Mouse (Mus musculus): ENCODE measurements around the gene Cdca5. TPM values are rescaled to one million over a fixed set of nuclear protein-coding genes. Genes with fewer than 3 reads are reported as not detected.
A peak's percentile ranks its signal among the peaks of the same experiment; 100 is the strongest.

Cdca5 gene
- polyA plus RNA-seq, 1 experiment = not detected

GRCm38 (mm10) chr19:6113116-6113515 is 28.3 kb downstream of the Cdca5 start:
- no peak for TF ChIP-seq CTCF (IDR thresholded peaks at IDR 0.05; ENCODE audit: insufficient read depth, low read depth, low read length)
- no peak for TF ChIP-seq POLR2A (IDR thresholded peaks at IDR 0.05; ENCODE audit: insufficient read depth, low read depth, low read length)
- Histone ChIP-seq H3K4me3 (ENCODE audit: insufficient read depth, low read depth, low read length) (no peak overlapping the region), H3K4me1 (ENCODE audit: control insufficient read depth, insufficient read depth, low read length) (peaks cover 10% of the 10 kb centered on the region), H3K27ac (ENCODE audit: insufficient read depth, low read depth, low read length) (no peak overlapping the region)
- 67% methylated on average over 6 of the region's 6 CpGs for WGBS

GRCm38 (mm10) chr19:6116113-6116850 is 31.5 kb downstream of the Cdca5 start:
- no peak for TF ChIP-seq CTCF (IDR thresholded peaks at IDR 0.05; ENCODE audit: insufficient read depth, low read depth, low read length)
- TF ChIP-seq POLR2A (IDR thresholded peaks at IDR 0.05; ENCODE audit: insufficient read depth, low read depth, low read length) = no peak
- 71% methylated on average over 15 of the region's 15 CpGs for WGBS
- H3K27ac ChIP-seq (ENCODE audit: insufficient read depth, low read depth, low read length) = no peak overlapping the region
- H3K4me3 ChIP-seq (ENCODE audit: insufficient read depth, low read depth, low read length) = no peak overlapping the region
- peaks cover 11% of the 10 kb centered on the region for H3K4me1 ChIP-seq (ENCODE audit: control insufficient read depth, insufficient read depth, low read length)

GRCm38 (mm10) chr19:6117346-6117985 is 32.7 kb downstream of the Cdca5 start:
- H3K27ac ChIP-seq (ENCODE audit: insufficient read depth, low read depth, low read length) = peak overlapping the region; percentile 68
- peaks cover 11% of the 10 kb centered on the region for H3K4me1 ChIP-seq (ENCODE audit: control insufficient read depth, insufficient read depth, low read length)
- 4% methylated on average over 32 of the region's 32 CpGs for WGBS
- peak overlapping the region; percentile 89 for H3K4me3 ChIP-seq (ENCODE audit: insufficient read depth, low read depth, low read length)
- TF ChIP-seq CTCF (IDR thresholded peaks at IDR 0.05; ENCODE audit: insufficient read depth, low read depth, low read length) = no peak
- TF ChIP-seq POLR2A (IDR thresholded peaks at IDR 0.05; ENCODE audit: insufficient read depth, low read depth, low read length) = no peak

- Histone ChIP-seq H3K4me1 (ENCODE audit: control insufficient read depth, insufficient read depth, low read length) (peaks cover 11% of the 10 kb centered on the region), H3K27ac (ENCODE audit: insufficient read depth, low read depth, low read length) (peak within 1 kb of the TSS; percentile 68), H3K4me3 (ENCODE audit: insufficient read depth, low read depth, low read length) (peak within 1 kb of the TSS; percentile 89)
- under 1% methylated on average over 77 of the region's 77 CpGs for WGBS
- TF ChIP-seq CTCF (IDR thresholded peaks at IDR 0.05; ENCODE audit: insufficient read depth, low read depth, low read length) (no peak), POLR2A (IDR thresholded peaks at IDR 0.05; ENCODE audit: insufficient read depth, low read depth, low read length) (peak; percentile 38; the same call in 1 of the 2 replicates)
These were observed 33.3 kb downstream of the Cdca5 start, which contains the start of gene Sac3d1 for GRCm38 (mm10) chr19:6117986-6118676. TSS of gene Sac3d1 (minus strand) at chr19:6118650.

- whole genome bisulfite sequencing = 1% methylated on average over 8 of the region's 8 CpGs
- peaks cover 11% of the 10 kb centered on the region for H3K4me1 ChIP-seq (ENCODE audit: control insufficient read depth, insufficient read depth, low read length)
- TF ChIP-seq CTCF (IDR thresholded peaks at IDR 0.05; ENCODE audit: insufficient read depth, low read depth, low read length) (no peak), POLR2A (IDR thresholded peaks at IDR 0.05; ENCODE audit: insufficient read depth, low read depth, low read length) (no peak)
- H3K4me3 ChIP-seq (ENCODE audit: insufficient read depth, low read depth, low read length) = peak overlapping the region; percentile 89
- H3K27ac ChIP-seq (ENCODE audit: insufficient read depth, low read depth, low read length) = peak overlapping the region; percentile 62
These were observed 33.9 kb downstream of the Cdca5 start for GRCm38 (mm10) chr19:6118677-6119185.

GRCm38 (mm10) chr19:6121761-6122160 is 37.0 kb downstream of the Cdca5 start:
- TF ChIP-seq CTCF (IDR thresholded peaks at IDR 0.05; ENCODE audit: insufficient read depth, low read depth, low read length) (no peak), POLR2A (IDR thresholded peaks at IDR 0.05; ENCODE audit: insufficient read depth, low read depth, low read length) (no peak)
- Histone ChIP-seq H3K27ac (ENCODE audit: insufficient read depth, low read depth, low read length) (no peak overlapping the region), H3K4me1 (ENCODE audit: control insufficient read depth, insufficient read depth, low read length) (0 out of 2 replicates have a peak, but pooled peaks cover 5% of the 10 kb centered on the region), H3K4me3 (ENCODE audit: insufficient read depth, low read depth, low read length) (no peak overlapping the region)
- 57% methylated on average over 19 of the region's 19 CpGs for WGBS

DNA sequence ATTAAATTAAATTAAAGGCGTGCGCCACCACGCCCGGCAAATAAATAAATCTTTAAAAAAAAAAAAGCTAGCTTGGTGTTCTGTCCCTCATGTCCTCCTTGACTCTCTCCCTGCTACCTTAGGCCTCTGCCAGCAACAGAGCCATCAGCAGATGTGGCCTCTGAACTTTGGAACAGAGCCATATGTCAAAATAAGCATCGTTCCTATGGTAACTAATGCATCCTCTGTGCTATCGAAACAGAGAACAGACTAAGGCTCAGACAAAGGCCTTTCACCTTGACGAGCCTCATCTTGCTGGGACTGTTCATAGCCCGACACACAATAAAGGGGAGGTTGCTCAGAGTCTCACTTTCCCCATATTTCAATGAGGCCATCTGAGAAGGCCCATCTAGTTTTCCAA is 38.5 kb downstream of the Cdca5 start:
- Histone ChIP-seq H3K4me1 (ENCODE audit: control insufficient read depth, insufficient read depth, low read length) (0 out of 2 replicates have a peak, but pooled peaks cover 2% of the 10 kb centered on the region), H3K4me3 (ENCODE audit: insufficient read depth, low read depth, low read length) (no peak overlapping the region), H3K27ac (ENCODE audit: insufficient read depth, low read depth, low read length) (no peak overlapping the region)
- TF ChIP-seq CTCF (IDR thresholded peaks at IDR 0.05; ENCODE audit: insufficient read depth, low read depth, low read length) = no peak
- TF ChIP-seq POLR2A (IDR thresholded peaks at IDR 0.05; ENCODE audit: insufficient read depth, low read depth, low read length) = no peak
- 64% methylated on average over 8 of the region's 8 CpGs for WGBS

- no peak overlapping the region for H3K4me3 ChIP-seq (ENCODE audit: insufficient read depth, low read depth, low read length)
- no peaks in the 10 kb centered on the region for H3K4me1 ChIP-seq (ENCODE audit: control insufficient read depth, insufficient read depth, low read length)
- WGBS = 67% methylated on average over 2 of the region's 2 CpGs
- no peak overlapping the region for H3K27ac ChIP-seq (ENCODE audit: insufficient read depth, low read depth, low read length)
- no peak for TF ChIP-seq POLR2A (IDR thresholded peaks at IDR 0.05; ENCODE audit: insufficient read depth, low read depth, low read length)
These were observed 40.1 kb downstream of the Cdca5 start for GRCm38 (mm10) chr19:6124898-6125297.
